Mouse (Mus musculus) right cerebral cortex, postnatal 10 days (tissue): ENCODE results near the gene Nfe2l2.
"Not testable (repeated sequence)": the region's sequence is repeated elsewhere in the genome, so short reads cannot be mapped to it uniquely, and the experiment has no call there.

Source experiments
- DNase-seq, 2 experiments: peaks; one replicate each; pipeline ENCODE4 v3.0.0; 2021; ENCODE audit warnings: low spot score in 2 of 2

Nfe2l2 gene

DNA sequence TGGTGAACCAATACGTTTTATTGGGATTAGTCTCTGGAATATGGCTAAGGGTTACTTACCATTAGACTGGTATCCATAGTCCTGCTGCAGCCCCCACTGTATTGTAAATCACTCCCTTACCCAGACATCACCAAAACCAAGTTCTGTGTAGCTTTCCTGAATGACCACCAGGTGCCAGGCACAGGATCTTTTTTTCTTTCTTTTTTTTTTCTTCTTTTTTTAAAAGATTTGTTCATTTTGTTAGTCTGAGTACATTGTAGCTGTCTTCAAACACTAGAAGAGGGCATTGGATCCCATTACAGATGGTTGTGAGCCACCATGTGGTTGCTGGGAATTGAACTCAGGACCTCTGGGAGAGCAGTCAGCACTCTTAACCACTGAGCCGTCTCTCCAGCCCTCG is 8.6 kb upstream of the Nfe2l2 start:
- no peak for DNase-seq

GRCm38 (mm10) chr2:75707420-75707819 is 3.0 kb upstream of the Nfe2l2 start:
- no peak for DNase-seq

DNA sequence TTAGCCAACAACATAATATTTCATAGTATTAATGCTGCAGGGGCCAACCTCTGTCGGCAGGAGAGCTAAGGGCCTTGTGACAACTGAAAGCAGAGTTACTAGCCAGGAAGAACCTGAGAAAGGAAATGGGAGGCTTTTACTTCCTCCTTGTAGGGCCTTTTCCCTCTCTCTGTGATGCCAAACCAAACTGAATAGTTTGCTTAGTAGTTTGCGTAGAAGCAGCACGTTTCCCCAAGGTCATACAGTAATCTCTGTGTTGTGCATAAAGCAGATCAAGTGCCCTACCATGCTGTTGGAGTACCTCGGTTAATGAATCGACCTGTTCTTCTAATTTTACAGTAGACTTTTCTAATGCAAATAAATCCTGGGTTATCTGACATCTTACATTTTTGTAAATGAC is 2.0 kb upstream of the Nfe2l2 start:
- no peak for DNase-seq

DNA sequence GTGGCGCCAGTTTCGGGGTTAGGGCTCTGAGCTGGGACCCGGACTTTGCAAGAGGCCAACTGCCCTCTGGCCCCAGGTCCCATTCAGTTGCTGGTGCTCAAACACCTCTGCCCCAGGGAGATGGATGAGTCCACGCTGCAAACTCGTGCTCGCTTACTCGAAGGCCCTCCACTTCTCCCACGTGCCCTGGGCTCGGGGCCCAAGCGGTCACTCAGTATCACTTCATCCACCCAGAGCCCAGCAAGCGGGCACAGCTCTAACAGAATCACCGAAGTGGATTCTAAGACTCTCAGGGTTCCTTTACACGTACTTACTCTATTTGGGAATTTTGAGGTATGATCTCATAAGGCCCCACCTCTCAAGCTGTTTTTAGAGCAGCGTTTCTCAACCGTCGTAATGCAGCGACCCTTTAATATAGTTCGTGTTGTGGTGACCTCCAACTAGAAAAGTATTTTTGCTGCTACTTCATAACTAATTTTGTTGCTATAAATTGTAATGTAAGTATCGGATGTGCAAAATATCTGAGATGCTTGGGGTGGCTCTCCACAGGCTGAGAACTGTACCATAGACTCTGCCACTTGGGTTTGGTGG is 816 bp upstream of the Nfe2l2 start:
- peak; percentile 33 to 35 for DNase-seq

DNA sequence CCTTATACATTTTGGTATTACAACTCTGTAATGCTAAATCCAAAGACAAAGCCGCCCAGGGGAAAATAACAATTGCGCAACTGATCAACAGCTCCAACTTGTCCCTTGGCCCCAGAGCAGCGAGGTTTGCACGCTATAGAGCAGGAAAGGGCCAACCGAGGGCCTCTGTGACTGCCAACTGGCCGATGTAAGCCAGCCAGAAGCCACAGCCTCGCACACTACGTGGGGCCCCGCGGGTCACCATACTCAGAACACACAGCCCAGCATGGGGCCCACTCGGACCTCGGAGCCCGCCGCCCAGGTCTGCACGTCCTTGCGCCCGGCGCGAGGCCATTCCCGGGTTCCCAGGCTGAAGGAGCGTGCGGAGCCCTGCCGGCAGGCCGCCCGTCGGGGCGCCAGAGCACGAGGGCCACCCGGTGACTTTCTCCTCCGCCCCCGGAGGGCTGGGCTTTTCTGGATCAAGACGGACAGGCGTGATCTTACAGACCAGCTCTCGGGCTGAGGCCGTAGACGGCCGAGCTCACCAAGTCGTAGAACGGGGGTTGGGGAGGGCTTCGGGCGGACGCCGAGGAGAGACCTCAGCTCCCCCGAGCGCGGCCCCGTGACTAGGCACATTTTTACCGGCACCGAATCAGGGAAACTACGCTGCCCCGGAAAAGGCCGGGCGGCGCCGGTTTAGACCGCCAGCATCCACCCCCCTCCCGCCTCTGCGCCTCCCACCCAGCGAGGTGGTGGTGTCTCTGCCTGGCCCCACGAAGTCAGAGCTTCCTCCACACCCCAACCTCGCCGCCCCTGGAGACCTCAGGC is 863 bp downstream of the Nfe2l2 start:
- peak; percentile 83 to 87 for DNase-seq

- no peak for DNase-seq
Measured at GRCm38 (mm10) chr2:75702588-75702976, 1.9 kb downstream of the Nfe2l2 start.

- no peak for DNase-seq
Measured at GRCm38 (mm10) chr2:75701822-75702587, 2.4 kb downstream of the Nfe2l2 start.

GRCm38 (mm10) chr2:75701207-75701606 is 3.2 kb downstream of the Nfe2l2 start:
- DNase-seq: no peak

- no peak for DNase-seq
Measured at GRCm38 (mm10) chr2:75700543-75700942, 3.9 kb downstream of the Nfe2l2 start.

GRCm38 (mm10) chr2:75698874-75699273 is 5.6 kb downstream of the Nfe2l2 start:
- DNase-seq: no peak

- no peak for DNase-seq
Measured at GRCm38 (mm10) chr2:75698007-75698406, 6.4 kb downstream of the Nfe2l2 start.

- no peak for DNase-seq
Measured at GRCm38 (mm10) chr2:75697222-75697621, 7.2 kb downstream of the Nfe2l2 start.

DNA sequence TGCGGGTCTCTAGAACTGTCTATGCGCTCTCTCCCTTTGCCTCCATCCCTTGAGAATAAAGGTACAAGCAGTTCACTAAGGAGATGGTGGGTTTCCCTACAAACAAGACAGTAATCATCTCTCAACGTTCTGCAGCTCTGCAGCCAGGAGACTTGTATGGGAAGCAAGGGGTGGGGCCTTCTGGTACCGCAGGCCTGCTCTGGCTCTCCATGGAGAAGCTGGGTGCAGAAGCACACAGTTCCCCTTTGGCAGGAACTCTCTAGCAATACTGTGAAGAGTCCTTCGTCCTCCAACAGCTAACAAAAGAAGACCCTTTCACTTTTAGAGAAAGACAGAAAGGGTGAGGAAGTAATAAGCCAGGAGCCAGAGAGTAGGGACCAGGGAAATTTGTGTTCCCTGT is 8.1 kb downstream of the Nfe2l2 start:
- no peak for DNase-seq

GRCm38 (mm10) chr2:75695676-75696350 is 8.6 kb downstream of the Nfe2l2 start:
- DNase-seq: no peak

DNA sequence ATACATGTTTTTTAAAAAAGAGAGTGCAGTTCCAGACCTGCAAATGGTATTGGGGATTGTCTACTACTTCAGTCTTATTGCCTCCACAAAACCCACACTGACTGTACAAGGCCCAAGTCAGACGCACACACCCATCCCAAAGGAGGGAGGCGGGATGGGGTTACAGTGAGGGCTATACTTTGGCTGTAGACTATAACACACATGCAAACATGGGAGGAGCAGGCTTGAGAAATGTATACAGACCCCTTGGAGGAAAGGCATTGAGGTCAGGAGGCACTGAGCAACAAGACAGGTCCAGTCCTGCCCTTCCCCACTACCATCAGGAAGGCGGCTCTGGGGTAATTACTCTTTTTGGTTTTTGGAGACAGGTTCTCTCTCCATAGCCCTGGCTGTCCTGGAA is 9.5 kb downstream of the Nfe2l2 start:
- not testable (repeated sequence) for DNase-seq

DNA sequence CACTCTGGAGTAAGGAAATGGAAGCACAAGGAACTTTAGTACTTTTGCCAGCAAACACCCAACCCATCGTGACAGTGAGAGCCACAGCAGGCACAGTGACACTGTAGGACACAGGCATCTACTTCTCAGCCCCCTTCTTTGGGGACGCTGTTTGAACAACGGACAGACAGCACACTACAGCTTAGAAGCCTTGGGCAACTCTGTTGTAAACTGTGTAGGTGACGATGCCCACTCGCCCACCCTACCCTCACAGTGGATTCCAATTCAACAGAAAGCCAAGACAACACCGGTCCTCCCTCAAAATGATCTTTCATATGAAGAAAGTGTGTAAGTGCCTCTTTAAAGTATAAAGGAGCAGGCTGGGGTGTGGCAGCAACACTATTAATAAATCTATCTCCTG is 12.1 kb downstream of the Nfe2l2 start:
- peak in 1 of 2 experiments; percentile 1 for DNase-seq

- no peak for DNase-seq
Measured at GRCm38 (mm10) chr2:75691316-75691715, 13.1 kb downstream of the Nfe2l2 start.

GRCm38 (mm10) chr2:75690656-75691055 is 13.8 kb downstream of the Nfe2l2 start:
- no peak for DNase-seq

GRCm38 (mm10) chr2:75689482-75690158 is 14.8 kb downstream of the Nfe2l2 start:
- DNase-seq: no peak

GRCm38 (mm10) chr2:75688901-75689300 is 15.5 kb downstream of the Nfe2l2 start:
- DNase-seq: no peak

GRCm38 (mm10) chr2:75687040-75687749 is 17.2 kb downstream of the Nfe2l2 start:
- no peak for DNase-seq
